Mouse (Mus musculus): ENCODE data around the gene Bcorl1. TPM values are rescaled to one million over a fixed set of nuclear protein-coding genes. Genes with fewer than 3 reads are reported as not detected.

Bcorl1 gene
- polyA plus RNA-seq, 1 experiment, result 3.5 TPM

DNA sequence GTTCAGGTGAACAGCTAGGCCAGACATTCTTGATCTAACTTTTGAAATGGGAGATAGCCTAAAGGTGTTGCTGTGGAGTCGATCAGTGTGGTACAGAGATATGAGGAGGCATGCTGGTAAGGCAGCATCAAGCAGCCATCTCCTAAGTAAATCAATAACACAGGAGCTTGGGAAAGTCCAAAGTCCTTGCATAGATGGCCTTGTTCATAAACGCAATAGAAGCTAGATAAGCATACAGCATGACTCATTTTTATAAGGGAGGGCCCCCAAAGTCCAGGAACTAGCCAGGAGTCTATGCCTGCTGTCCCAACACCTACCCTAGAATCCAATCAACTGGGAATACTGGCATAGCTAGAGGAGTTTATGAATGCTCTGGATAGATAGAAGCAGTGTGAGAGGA, 77.3 kb downstream of the Bcorl1 start:
- TF ChIP-seq CTCF (conservative IDR thresholded peaks at IDR 0.05; ENCODE audit: insufficient read depth, insufficient read length, low read depth, low read length), result no peak
- no peak for TF ChIP-seq POLR2A (IDR thresholded peaks at IDR 0.05; ENCODE audit: low read depth, low read length)
- DNase-seq, result no peak
- Histone ChIP-seq H3K36me3 (ENCODE audit: control insufficient read depth, insufficient read depth, low read length) (no peaks in the 10 kb centered on the region), H3K27ac (ENCODE audit: insufficient read depth, low read depth, low read length) (no peak overlapping the region), H3K4me1 (ENCODE audit: control insufficient read depth, insufficient read depth, low read length) (no peaks in the 10 kb centered on the region), H3K4me3 (ENCODE audit: insufficient read depth, low read depth, low read length) (no peak overlapping the region), H3K27me3 (replicated peaks; ENCODE audit: control insufficient read depth, insufficient read depth, low read length) (no peaks in the 10 kb centered on the region)
- 52% methylated on average over 2 of the region's 2 CpGs for WGBS

DNA sequence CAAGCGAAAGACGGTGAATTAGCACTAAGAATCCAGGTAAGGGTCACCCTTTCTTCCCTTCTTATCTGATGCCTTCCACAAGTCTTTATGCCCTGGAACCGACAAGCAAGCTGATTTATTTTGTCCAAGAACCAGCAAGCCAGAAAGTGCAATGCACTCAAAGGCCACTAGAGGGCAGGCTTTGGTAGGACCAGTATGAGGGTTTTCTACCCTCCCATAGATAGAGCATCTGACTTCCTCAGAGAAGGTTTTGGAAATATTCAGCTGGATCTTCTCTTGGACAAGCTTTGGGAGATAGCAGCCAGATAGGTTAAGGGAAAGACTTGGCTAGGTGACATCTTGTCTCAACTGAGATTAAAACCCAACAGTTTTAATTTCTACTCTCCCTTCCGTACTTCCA, 81.8 kb downstream of the Bcorl1 start:
- TF ChIP-seq POLR2A (IDR thresholded peaks at IDR 0.05; ENCODE audit: low read depth, low read length) (no peak), CTCF (conservative IDR thresholded peaks at IDR 0.05; ENCODE audit: insufficient read depth, insufficient read length, low read depth, low read length) (peak; percentile 71)
- no peaks in the 10 kb centered on the region for H3K36me3 ChIP-seq (ENCODE audit: control insufficient read depth, insufficient read depth, low read length)
- no peak overlapping the region for H3K4me3 ChIP-seq (ENCODE audit: insufficient read depth, low read depth, low read length)
- H3K4me1 ChIP-seq (ENCODE audit: control insufficient read depth, insufficient read depth, low read length), result 0 out of 2 replicates have a peak, but pooled peaks cover 2% of the 10 kb centered on the region
- H3K27ac ChIP-seq (ENCODE audit: insufficient read depth, low read depth, low read length), result no peak overlapping the region
- 34% methylated on average over 4 of the region's 4 CpGs for WGBS
- peak; percentile 74 for DNase-seq
- no peaks in the 10 kb centered on the region for H3K27me3 ChIP-seq (replicated peaks; ENCODE audit: control insufficient read depth, insufficient read depth, low read length)

GRCm38 (mm10) chrX:48423671-48424070, 82.5 kb downstream of the Bcorl1 start:
- DNase-seq, result no peak
- no peaks in the 10 kb centered on the region for H3K27me3 ChIP-seq (replicated peaks; ENCODE audit: control insufficient read depth, insufficient read depth, low read length)
- H3K36me3 ChIP-seq (ENCODE audit: control insufficient read depth, insufficient read depth, low read length), result no peaks in the 10 kb centered on the region
- TF ChIP-seq CTCF (conservative IDR thresholded peaks at IDR 0.05; ENCODE audit: insufficient read depth, insufficient read length, low read depth, low read length) (no peak), POLR2A (IDR thresholded peaks at IDR 0.05; ENCODE audit: low read depth, low read length) (no peak)
- H3K4me1 ChIP-seq (ENCODE audit: control insufficient read depth, insufficient read depth, low read length), result 0 out of 2 replicates have a peak, but pooled peaks cover 2% of the 10 kb centered on the region
- WGBS, result 55% methylated on average over 1 of the region's 1 CpGs
- H3K27ac ChIP-seq (ENCODE audit: insufficient read depth, low read depth, low read length), result no peak overlapping the region
- no peak overlapping the region for H3K4me3 ChIP-seq (ENCODE audit: insufficient read depth, low read depth, low read length)

GRCm38 (mm10) chrX:48424583-48424982, 83.4 kb downstream of the Bcorl1 start:
- H3K27ac ChIP-seq (ENCODE audit: insufficient read depth, low read depth, low read length), result peak overlapping the region; percentile 39; the same call in 1 of the 2 replicates
- TF ChIP-seq CTCF (conservative IDR thresholded peaks at IDR 0.05; ENCODE audit: insufficient read depth, insufficient read length, low read depth, low read length), result no peak
- TF ChIP-seq POLR2A (IDR thresholded peaks at IDR 0.05; ENCODE audit: low read depth, low read length), result no peak
- DNase-seq, result peak; percentile 55

DNA sequence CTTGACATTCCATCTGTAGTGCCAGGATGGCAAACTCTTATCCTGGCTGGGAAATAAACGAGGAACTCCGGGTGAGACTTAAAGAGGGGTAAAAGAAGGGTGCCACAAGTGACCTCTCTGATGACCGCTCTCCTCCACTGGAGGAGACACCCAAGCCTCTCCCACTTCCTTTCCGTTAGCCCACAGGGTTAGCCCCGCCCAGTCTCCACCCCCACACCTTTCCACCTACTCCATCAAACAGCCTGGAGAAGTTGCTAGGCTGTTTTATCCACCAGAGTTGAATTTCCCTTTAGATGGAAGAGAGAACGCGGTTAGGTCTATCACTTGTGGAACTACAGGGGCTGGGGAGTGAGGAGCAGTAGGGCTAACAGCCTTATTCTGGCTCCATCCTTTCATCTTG, 84.1 kb downstream of the Bcorl1 start:
- Histone ChIP-seq H3K4me1 (ENCODE audit: control insufficient read depth, insufficient read depth, low read length) (0 out of 2 replicates have a peak, but pooled peaks cover 2% of the 10 kb centered on the region), H3K27ac (ENCODE audit: insufficient read depth, low read depth, low read length) (no peak overlapping the region; the same call in 1 of the 2 replicates), H3K27me3 (replicated peaks; ENCODE audit: control insufficient read depth, insufficient read depth, low read length) (no peaks in the 10 kb centered on the region), H3K4me3 (ENCODE audit: insufficient read depth, low read depth, low read length) (no peak overlapping the region), H3K36me3 (ENCODE audit: control insufficient read depth, insufficient read depth, low read length) (no peaks in the 10 kb centered on the region)
- TF ChIP-seq CTCF (conservative IDR thresholded peaks at IDR 0.05; ENCODE audit: insufficient read depth, insufficient read length, low read depth, low read length) (no peak), POLR2A (IDR thresholded peaks at IDR 0.05; ENCODE audit: low read depth, low read length) (no peak)
- DNase-seq, result peak; percentile 32
- 38% methylated on average over 7 of the region's 7 CpGs for WGBS

More at GRCm38 (mm10) chrX:48424583-48424982, 83.4 kb downstream of the Bcorl1 start:
- Histone ChIP-seq H3K4me1 (ENCODE audit: control insufficient read depth, insufficient read depth, low read length) (0 out of 2 replicates have a peak, but pooled peaks cover 2% of the 10 kb centered on the region), H3K36me3 (ENCODE audit: control insufficient read depth, insufficient read depth, low read length) (no peaks in the 10 kb centered on the region), H3K4me3 (ENCODE audit: insufficient read depth, low read depth, low read length) (no peak overlapping the region), H3K27me3 (replicated peaks; ENCODE audit: control insufficient read depth, insufficient read depth, low read length) (no peaks in the 10 kb centered on the region)
- 28% methylated on average over 3 of the region's 3 CpGs for WGBS

GRCm38 (mm10) chrX:48428241-48428640, 87.1 kb downstream of the Bcorl1 start:
- Histone ChIP-seq H3K27me3 (replicated peaks; ENCODE audit: control insufficient read depth, insufficient read depth, low read length) (no peaks in the 10 kb centered on the region), H3K4me3 (ENCODE audit: insufficient read depth, low read depth, low read length) (no peak overlapping the region), H3K27ac (ENCODE audit: insufficient read depth, low read depth, low read length) (peak overlapping the region; percentile 62; the same call in 1 of the 2 replicates), H3K36me3 (ENCODE audit: control insufficient read depth, insufficient read depth, low read length) (no peaks in the 10 kb centered on the region), H3K4me1 (ENCODE audit: control insufficient read depth, insufficient read depth, low read length) (0 out of 2 replicates have a peak, but pooled peaks cover 2% of the 10 kb centered on the region)
- WGBS, result 56% methylated on average over 6 of the region's 6 CpGs
- no peak for TF ChIP-seq CTCF (conservative IDR thresholded peaks at IDR 0.05; ENCODE audit: insufficient read depth, insufficient read length, low read depth, low read length)
- TF ChIP-seq POLR2A (IDR thresholded peaks at IDR 0.05; ENCODE audit: low read depth, low read length), result no peak
- peak; percentile 61 for DNase-seq

GRCm38 (mm10) chrX:48428642-48429041, 87.5 kb downstream of the Bcorl1 start:
- H3K27me3 ChIP-seq (replicated peaks; ENCODE audit: control insufficient read depth, insufficient read depth, low read length), result no peaks in the 10 kb centered on the region
- 0 out of 2 replicates have a peak, but pooled peaks cover 2% of the 10 kb centered on the region for H3K4me1 ChIP-seq (ENCODE audit: control insufficient read depth, insufficient read depth, low read length)
- no peaks in the 10 kb centered on the region for H3K36me3 ChIP-seq (ENCODE audit: control insufficient read depth, insufficient read depth, low read length)
- DNase-seq, result no peak
- peak overlapping the region; percentile 8; the same call in 1 of the 2 replicates for H3K27ac ChIP-seq (ENCODE audit: insufficient read depth, low read depth, low read length)
- no peak overlapping the region for H3K4me3 ChIP-seq (ENCODE audit: insufficient read depth, low read depth, low read length)
- TF ChIP-seq CTCF (conservative IDR thresholded peaks at IDR 0.05; ENCODE audit: insufficient read depth, insufficient read length, low read depth, low read length), result no peak
- no peak for TF ChIP-seq POLR2A (IDR thresholded peaks at IDR 0.05; ENCODE audit: low read depth, low read length)
- 81% methylated on average over 8 of the region's 8 CpGs for WGBS
